Mouse (Mus musculus) olfactory bulb, adult 2 months (tissue): ENCODE measurements around the gene Gm20605. TPM values are rescaled to one million over a fixed set of nuclear protein-coding genes. Genes with fewer than 3 reads are reported as not detected.
A peak's percentile ranks its signal among the peaks of the same experiment; 100 is the strongest.

ENCODE experiments used
- H3K27ac ChIP-seq: fragments of 200-500 bp; 2 replicates; pipeline ENCODE4 v1.5.1; 2012; ENCODE audit warnings: low read depth, low read length; ENCODE audit not compliant: insufficient read depth
- H3K4me1 ChIP-seq: fragments of 200-500 bp; 2 replicates; pipeline ENCODE4 v1.6.1; 2012; ENCODE audit warnings: low read length; ENCODE audit not compliant: control insufficient read depth, insufficient read depth
- H3K4me3 ChIP-seq: fragments of 200-500 bp; 2 replicates; pipeline ENCODE4 v1.5.1; 2012; ENCODE audit warnings: mild to moderate bottlenecking, low read depth, low read length, moderate library complexity; ENCODE audit not compliant: insufficient read depth
- CTCF ChIP-seq: fragments of 200-500 bp; IDR thresholded peaks from 2 replicates; pipeline ENCODE4 v1.5.1; 2012; ENCODE audit warnings: low read depth, mild to moderate bottlenecking, low read length, moderate library complexity; ENCODE audit not compliant: insufficient read depth
- POLR2A ChIP-seq: fragments of 200-500 bp; IDR thresholded peaks from 2 replicates; pipeline ENCODE4 v1.6.1; 2012; ENCODE audit warnings: mild to moderate bottlenecking, low read depth, low read length, moderate library complexity; ENCODE audit not compliant: insufficient read depth
- whole genome bisulfite sequencing: fragments of 180-500 bp; shearing (Covaris S2); methylation state at CpG from one replicate; pipeline ENCODE4 v1.1.7; 2018; 5-methylcytosine and 5-hydroxymethylcytosine counted together
- polyA plus RNA-seq: library from polyadenylated mRNA; stranded (reverse); fragments of >200 nt; gene quantifications from 2 replicates; pipeline ENCODE4 v1.2.4, GENCODE M21; 2012; ENCODE audit warnings: low replicate concordance; ENCODE audit not compliant: missing spikeins, insufficient read depth, insufficient read length

Gm20605 gene
- polyA plus RNA-seq, 1 experiment = not detected

DNA sequence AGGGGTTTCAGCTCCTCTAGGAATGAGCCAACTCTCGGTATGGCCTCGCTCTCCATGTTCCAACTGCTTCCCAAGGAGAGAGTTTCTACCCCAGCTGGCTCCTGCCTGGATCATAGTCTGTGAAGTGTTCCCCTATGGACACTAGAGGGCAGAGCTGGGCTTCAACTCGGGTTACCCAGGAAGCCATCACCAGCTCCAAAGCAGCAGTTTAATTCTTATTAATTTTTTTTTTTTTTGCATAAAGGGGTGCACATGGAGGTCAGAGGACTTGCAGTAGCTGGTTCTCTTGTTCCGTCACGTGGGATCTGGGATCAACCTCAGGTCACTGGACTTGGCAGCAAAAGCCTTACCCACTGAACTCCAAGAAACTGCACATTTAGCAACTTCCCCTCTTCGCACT is 28.0 kb downstream of the Gm20605 start:
- TF ChIP-seq POLR2A = no peak
- peak; percentile 21; the same call in 1 of the 2 replicates for TF ChIP-seq CTCF
- 16% methylated on average over 6 of the region's 6 CpGs for WGBS
- Histone ChIP-seq H3K27ac (peak overlapping the region; percentile 36; the same call in 1 of the 2 replicates), H3K4me1 (peaks cover 2% of the 10 kb centered on the region; the same call in 1 of the 2 replicates), H3K4me3 (no peak overlapping the region)

DNA sequence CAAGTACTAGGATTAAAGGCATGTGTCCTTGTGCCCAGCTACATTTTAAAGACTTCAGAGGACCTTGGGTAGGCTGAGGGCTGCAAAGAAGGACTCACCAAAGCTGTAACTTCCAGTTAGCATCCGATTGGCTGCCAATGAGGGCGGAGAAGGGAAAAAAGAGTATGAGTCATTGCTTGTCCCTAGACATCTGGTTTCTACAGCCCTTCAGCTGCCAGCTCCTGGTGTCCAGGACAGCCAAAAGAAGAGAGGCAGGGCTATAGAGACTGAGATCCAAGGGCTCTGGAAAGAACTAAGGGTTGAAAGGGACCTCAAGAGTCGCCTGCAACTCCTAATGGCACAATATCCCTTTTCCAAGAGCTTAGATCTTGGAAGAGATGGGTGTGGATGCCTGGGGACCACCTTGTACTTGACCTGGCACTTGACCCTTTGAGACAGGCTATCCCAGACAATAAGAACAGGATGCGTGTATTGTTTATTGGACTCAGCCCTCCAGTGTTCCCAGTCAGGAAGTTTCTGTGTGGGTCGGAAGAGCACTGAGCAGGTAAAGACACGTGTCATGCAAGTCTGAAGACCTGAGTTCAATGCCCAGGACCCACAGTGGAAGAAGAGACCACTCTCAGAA is 31.2 kb downstream of the Gm20605 start:
- Histone ChIP-seq H3K4me1 (peaks cover 2% of the 10 kb centered on the region; the same call in 1 of the 2 replicates), H3K27ac (no peak overlapping the region), H3K4me3 (no peak overlapping the region)
- TF ChIP-seq POLR2A (no peak), CTCF (no peak)
- 79% methylated on average over 6 of the region's 6 CpGs for WGBS

DNA sequence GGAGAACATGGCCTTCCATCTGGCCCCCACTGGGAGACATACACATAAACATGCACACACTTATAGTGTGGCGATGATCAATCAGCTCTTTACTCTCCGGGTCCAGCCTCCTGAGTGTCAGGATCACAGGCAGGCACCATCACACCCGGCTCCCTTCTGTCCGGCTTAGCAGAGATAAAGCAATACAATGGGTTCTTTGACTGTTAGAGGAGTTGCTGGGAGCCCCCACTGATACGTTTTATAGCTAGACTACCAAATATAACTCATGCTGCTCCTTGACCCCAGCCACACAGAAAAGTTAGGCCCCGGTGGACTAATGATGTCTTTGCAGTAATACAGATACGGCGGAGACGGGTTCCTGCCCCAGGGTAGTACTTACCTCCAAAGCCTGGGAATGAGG is 34.1 kb downstream of the Gm20605 start:
- WGBS = 82% methylated on average over 9 of the region's 9 CpGs
- Histone ChIP-seq H3K4me1 (no peaks in the 10 kb centered on the region), H3K4me3 (no peak overlapping the region), H3K27ac (no peak overlapping the region)
- TF ChIP-seq POLR2A = no peak
- TF ChIP-seq CTCF = no peak

DNA sequence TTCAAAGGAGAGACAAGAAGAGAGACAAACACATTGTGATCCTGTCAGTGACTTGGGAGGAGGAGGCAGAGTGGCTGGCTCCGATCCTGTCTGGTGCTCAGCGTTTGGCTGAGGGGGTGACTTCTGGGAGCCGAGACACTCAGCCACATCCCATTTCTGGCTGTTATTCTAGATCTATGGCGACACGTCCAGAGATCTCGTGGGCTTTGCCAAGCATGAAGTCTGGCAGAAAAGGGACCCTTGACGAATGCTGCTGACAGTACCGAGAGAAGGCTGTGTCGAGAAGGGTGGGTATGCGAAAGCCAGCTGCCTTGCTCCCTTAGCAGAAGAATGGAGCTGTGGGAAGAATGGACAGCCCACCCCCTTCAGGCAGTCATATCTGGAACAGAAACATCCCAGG is 40.0 kb downstream of the Gm20605 start:
- Histone ChIP-seq H3K27ac (no peak overlapping the region), H3K4me3 (no peak overlapping the region), H3K4me1 (peaks cover 20% of the 10 kb centered on the region)
- WGBS = 59% methylated on average over 10 of the region's 10 CpGs
- TF ChIP-seq POLR2A (no peak), CTCF (no peak)

DNA sequence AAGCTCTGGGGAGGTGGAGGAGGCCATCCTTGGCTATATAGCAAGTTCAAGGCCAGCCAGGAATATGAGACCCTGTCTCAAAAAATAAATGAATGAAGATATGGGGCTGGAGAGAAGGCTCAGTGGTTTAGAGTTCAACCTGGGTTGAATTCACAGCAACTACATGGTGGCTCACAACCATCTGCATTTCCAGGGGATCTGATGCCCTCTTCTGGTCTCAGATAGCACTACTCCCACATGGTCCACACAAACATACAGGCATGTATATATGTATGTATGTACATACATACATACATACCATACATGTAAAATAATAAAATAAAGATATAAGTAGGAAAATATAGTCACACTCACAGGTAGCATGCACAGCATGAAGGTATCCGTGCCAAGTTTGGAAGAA is 41.3 kb downstream of the Gm20605 start:
- WGBS = 97% methylated on average over 1 of the region's 1 CpGs
- TF ChIP-seq CTCF = no peak
- TF ChIP-seq POLR2A = no peak
- no peak overlapping the region for H3K27ac ChIP-seq
- no peak overlapping the region for H3K4me3 ChIP-seq
- H3K4me1 ChIP-seq = peaks cover 20% of the 10 kb centered on the region

DNA sequence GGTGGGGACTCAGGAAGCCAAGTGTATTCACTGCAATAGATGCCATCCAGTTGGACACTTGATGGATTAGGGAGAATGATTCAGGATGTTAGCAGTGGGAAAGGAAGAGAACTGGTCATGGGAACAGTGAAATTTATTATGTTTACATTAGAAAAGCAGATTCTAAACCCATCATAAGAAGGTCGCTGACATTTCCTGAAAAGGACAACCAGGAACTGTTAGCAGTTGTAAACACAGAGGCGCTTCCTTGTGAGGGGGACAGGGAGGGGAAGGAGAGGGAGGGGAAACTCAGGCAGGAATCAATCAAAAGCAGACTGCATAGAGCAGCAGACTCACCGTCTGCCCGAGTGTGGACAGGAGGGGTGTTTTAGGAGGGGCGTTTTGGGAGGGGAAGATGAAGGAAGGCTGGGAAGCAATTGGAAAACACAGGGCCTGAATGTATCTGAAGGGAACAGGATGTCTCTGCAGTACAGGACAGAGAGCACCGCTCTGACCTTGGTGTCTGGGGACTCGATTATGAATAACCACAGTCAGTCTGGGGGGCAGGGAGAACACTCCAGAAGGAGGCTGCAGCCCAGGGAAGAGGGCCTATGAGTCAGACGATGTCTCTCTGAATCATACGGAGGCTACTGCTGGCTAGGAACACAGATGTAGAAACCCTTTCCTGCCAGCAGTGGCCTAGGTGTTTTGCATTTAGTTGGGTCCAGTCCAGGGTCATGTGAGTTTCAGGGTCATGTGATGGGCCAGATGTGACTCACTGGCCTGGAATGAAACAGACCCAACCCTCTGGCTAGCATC is 42.7 kb downstream of the Gm20605 start:
- Histone ChIP-seq H3K27ac (peak overlapping the region; percentile 74), H3K4me3 (no peak overlapping the region), H3K4me1 (peaks cover 20% of the 10 kb centered on the region)
- TF ChIP-seq CTCF (no peak), POLR2A (no peak)
- WGBS = 22% methylated on average over 9 of the region's 9 CpGs

DNA sequence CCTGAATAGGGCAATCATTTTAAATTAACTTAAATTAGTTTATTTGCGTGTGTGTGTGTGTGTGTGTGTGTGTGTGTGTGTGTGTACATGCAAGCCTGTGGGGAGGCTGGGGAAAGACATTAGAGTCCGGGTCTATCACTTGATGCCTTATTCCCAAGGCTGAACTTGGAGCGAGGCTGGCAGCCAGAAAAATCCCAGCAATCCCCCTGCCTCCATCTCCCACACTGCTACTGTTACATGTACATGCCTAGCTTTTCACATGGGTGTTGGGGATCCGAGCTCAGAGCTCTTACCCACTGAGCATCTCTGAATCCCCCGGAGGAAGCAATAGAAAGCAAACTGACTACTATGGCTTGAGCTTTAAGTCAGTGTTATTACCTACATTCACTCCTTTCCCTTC is 43.4 kb downstream of the Gm20605 start:
- Histone ChIP-seq H3K4me3 (no peak overlapping the region), H3K27ac (peak overlapping the region; percentile 74; the same call in 1 of the 2 replicates), H3K4me1 (peaks cover 20% of the 10 kb centered on the region)
- 73% methylated on average over 5 of the region's 5 CpGs for WGBS
- no peak for TF ChIP-seq POLR2A
- TF ChIP-seq CTCF = no peak

DNA sequence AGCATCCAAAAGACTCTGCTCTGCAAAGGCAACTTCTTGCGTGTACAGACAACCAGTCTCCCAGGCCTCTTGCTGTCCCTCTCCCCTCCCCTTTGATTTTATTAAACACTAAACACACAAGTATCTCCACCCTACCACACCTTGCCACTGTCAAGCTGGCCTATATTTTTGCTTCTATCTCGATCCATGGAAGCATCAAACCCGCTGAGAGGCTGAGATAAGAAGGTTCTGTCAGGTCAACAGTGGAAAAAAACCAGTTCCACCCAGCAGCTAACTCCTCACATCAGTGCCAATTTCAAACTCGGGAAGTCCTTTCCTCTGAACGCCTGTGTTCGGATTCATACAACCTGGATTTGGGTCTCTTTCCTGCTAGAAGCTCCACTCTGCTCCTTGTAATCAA is 44.0 kb downstream of the Gm20605 start:
- 89% methylated on average over 6 of the region's 6 CpGs for WGBS

DNA sequence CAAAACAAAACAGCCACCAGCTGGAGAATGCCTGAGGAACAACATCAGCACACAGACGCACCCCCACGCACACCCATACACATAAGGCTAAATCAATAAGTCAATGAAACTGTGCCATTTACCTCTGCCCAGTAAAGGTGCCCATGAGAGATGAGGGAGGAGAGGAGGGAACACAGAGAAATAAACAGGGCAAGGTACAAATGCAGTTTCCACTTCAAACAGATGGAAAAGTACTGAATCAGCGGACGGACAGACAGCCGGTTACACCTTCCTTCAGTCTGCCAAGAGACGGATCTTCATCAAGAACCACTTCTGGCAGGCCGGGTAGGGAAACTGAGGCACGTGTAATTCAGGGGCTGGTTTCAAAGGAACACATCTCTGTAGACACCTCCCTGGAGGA is 45.8 kb downstream of the Gm20605 start:
- H3K4me3 ChIP-seq = no peak overlapping the region
- H3K27ac ChIP-seq = no peak overlapping the region
- WGBS = 96% methylated on average over 8 of the region's 8 CpGs
- TF ChIP-seq CTCF (no peak), POLR2A (no peak)
- peaks cover 15% of the 10 kb centered on the region for H3K4me1 ChIP-seq

More for the DNA sequence above, 44.0 kb downstream of the Gm20605 start:
- TF ChIP-seq POLR2A = no peak
- no peak for TF ChIP-seq CTCF
- no peak overlapping the region for H3K27ac ChIP-seq
- H3K4me1 ChIP-seq = peaks cover 20% of the 10 kb centered on the region
- H3K4me3 ChIP-seq = no peak overlapping the region
